8 mouse cellular contexts compared by ENCODE assay signal in the genomic region with DNA sequence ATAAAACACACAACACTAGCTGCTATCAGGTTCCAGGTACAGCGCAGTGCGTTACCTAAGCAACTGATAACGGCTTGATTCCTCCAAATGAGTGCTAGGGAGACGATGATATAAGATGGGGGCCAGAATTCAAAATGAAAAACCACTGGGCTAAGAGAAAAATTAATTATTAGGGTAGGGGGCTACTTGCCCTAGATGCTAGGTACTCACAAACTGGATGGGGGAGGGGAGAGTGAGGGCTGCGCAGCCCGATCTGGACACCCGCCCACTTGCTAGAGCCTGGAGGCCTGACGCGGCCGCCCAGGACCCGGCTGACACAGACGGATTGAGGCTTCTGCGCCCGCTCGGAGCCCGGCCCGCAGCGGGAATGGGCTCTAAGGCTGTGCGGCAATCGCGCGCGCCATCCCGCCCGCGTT. TPM values are rescaled to one million over a fixed set of nuclear protein-coding genes. Genes with fewer than 3 reads are reported as not detected.
A peak's percentile ranks its signal among the peaks of the same experiment; 100 is the strongest.
DNase-seq lines count a peak whose midpoint lies in the region; ATAC-seq and TF ChIP-seq lines count a peak whose summit lies in the region.

No protein-coding gene starts in this region.

- intact Hi-C loops in heart, postnatal 25 days (cut with DNase I): no loop called here

- DNase-seq in heart, postnatal 25 days (ENCODE audit: low spot score): no peak
- DNase-seq in liver, adult 2 months (ENCODE audit: extremely low read depth, low read depth, low spot score): peak; percentile 31
- DNase-seq in frontal cortex, postnatal 25 days (ENCODE audit: low spot score in 2 of 2): no peak

- peaks cover 9% of the 10 kb centered on the region for H3K36me3 ChIP-seq in heart, embryonic 13.5 days
- H3K36me3 ChIP-seq in C2C12 (ENCODE audit: control insufficient read depth, insufficient read depth): peaks cover 7% of the 10 kb centered on the region
- H3K36me3 ChIP-seq in forebrain, embryonic 15.5 days: no peaks in the 10 kb centered on the region
- H3K36me3 ChIP-seq in liver, adult 2 months (ENCODE audit: control insufficient read depth, insufficient read depth, low read length): no peaks in the 10 kb centered on the region
- no peaks in the 10 kb centered on the region for H3K36me3 ChIP-seq in neural tube, embryonic 15.5 days

- peak overlapping the region; percentile 95 for H3K4me2 ChIP-seq in heart, embryonic 13.5 days
- peak overlapping the region; percentile 90 for H3K4me2 ChIP-seq in forebrain, embryonic 15.5 days (replicated peaks)
- peak overlapping the region; percentile 90 for H3K4me2 ChIP-seq in neural tube, embryonic 15.5 days

- peak overlapping the region; percentile 84 for H3ac ChIP-seq in C2C12 (ENCODE audit: control insufficient read depth, insufficient read length, low read depth)

- H3K79me2 ChIP-seq in C2C12 (ENCODE audit: control insufficient read depth, insufficient read depth): peaks cover 86% of the 10 kb centered on the region
- H3K79me2 ChIP-seq in liver, adult 2 months (ENCODE audit: control insufficient read depth, insufficient read depth, low read length): peaks cover 16% of the 10 kb centered on the region; the same call in 1 of the 2 replicates

- no peak for TF ChIP-seq POLR2A in bone marrow, adult 2 months (IDR thresholded peaks at IDR 0.05; ENCODE audit: borderline replicate concordance, control insufficient read depth, low read depth, low read length)
- no peak for TF ChIP-seq POLR2A in liver, adult 2 months (IDR thresholded peaks at IDR 0.05; ENCODE audit: extremely low read depth, insufficient read depth, low read length)

- peaks cover 57% of the 10 kb centered on the region for H3K4me1 ChIP-seq in heart, embryonic 13.5 days
- H3K4me1 ChIP-seq in bone marrow, adult 2 months (ENCODE audit: control insufficient read depth, insufficient read depth, low read length): peaks cover 4% of the 10 kb centered on the region; the same call in 1 of the 2 replicates
- peaks cover 37% of the 10 kb centered on the region for H3K4me1 ChIP-seq in forebrain, embryonic 15.5 days
- H3K4me1 ChIP-seq in liver, adult 2 months (ENCODE audit: control insufficient read depth, insufficient read depth, low read length): peaks cover 3% of the 10 kb centered on the region; the same call in 1 of the 2 replicates
- H3K4me1 ChIP-seq in neural tube, embryonic 15.5 days: peaks cover 39% of the 10 kb centered on the region

- H3K4me3 ChIP-seq in heart, embryonic 13.5 days: peak overlapping the region; percentile 96
- peak overlapping the region; percentile 89 for H3K4me3 ChIP-seq in C2C12 (ENCODE audit: insufficient read depth, poor library complexity, severe bottlenecking)
- H3K4me3 ChIP-seq in bone marrow, adult 2 months (replicated peaks; ENCODE audit: control insufficient read depth, low read depth, low read length): peak overlapping the region; percentile 91
- peak overlapping the region; percentile 66 for H3K4me3 ChIP-seq in forebrain, embryonic 15.5 days
- H3K4me3 ChIP-seq in liver, adult 2 months (ENCODE audit: insufficient read depth, low read depth, low read length): peak overlapping the region; percentile 98
- peak overlapping the region; percentile 97 for H3K4me3 ChIP-seq in neural tube, embryonic 15.5 days (replicated peaks)

- WGBS in heart, embryonic 13.5 days: under 1% methylated on average over 18 of the region's 26 CpGs
- WGBS in bone marrow, adult 2 months: under 1% methylated on average over 26 of the region's 26 CpGs
- WGBS in forebrain, embryonic 15.5 days: under 1% methylated on average over 26 of the region's 26 CpGs
- WGBS in liver, adult 2 months: under 1% methylated on average over 26 of the region's 26 CpGs
- WGBS in neural tube, embryonic 15.5 days: under 1% methylated on average over 26 of the region's 26 CpGs

- H3K79me3 ChIP-seq in C2C12 (ENCODE audit: low read depth): peaks cover 56% of the 10 kb centered on the region

- peak; percentile 15; the same call in 1 of the 2 replicates for ATAC-seq in heart, embryonic 13.5 days (ENCODE audit: extremely low read depth, insufficient number of reproducible peaks, low FRiP score, low TSS enrichment)
- no peak for ATAC-seq in forebrain, embryonic 15.5 days (replicated peaks)
- peak; percentile 59; the same call in 1 of the 2 replicates for ATAC-seq in neural tube, embryonic 15.5 days (ENCODE audit: low FRiP score)

- H3K9me3 ChIP-seq in heart, embryonic 13.5 days: no peaks in the 10 kb centered on the region
- H3K9me3 ChIP-seq in forebrain, embryonic 15.5 days: no peaks in the 10 kb centered on the region
- H3K9me3 ChIP-seq in neural tube, embryonic 15.5 days (replicated peaks): no peaks in the 10 kb centered on the region

- H3K9ac ChIP-seq in heart, embryonic 13.5 days: peak overlapping the region; percentile 99
- H3K9ac ChIP-seq in forebrain, embryonic 15.5 days (replicated peaks): peak overlapping the region; percentile 99
- H3K9ac ChIP-seq in liver, adult 2 months (ENCODE audit: low read depth, low read length): peak overlapping the region; percentile 100
- peak overlapping the region; percentile 99 for H3K9ac ChIP-seq in neural tube, embryonic 15.5 days (replicated peaks)

- H3K27me3 ChIP-seq in heart, embryonic 13.5 days (replicated peaks): no peaks in the 10 kb centered on the region
- H3K27me3 ChIP-seq in C2C12 (ENCODE audit: control insufficient read depth, insufficient read depth, insufficient read length): no peaks in the 10 kb centered on the region
- no peaks in the 10 kb centered on the region for H3K27me3 ChIP-seq in forebrain, embryonic 15.5 days
- no peaks in the 10 kb centered on the region for H3K27me3 ChIP-seq in liver, adult 2 months (ENCODE audit: control insufficient read depth, insufficient read depth, low read length)
- no peaks in the 10 kb centered on the region for H3K27me3 ChIP-seq in neural tube, embryonic 15.5 days (replicated peaks)

- peak overlapping the region; percentile 100 for H3K27ac ChIP-seq in heart, embryonic 13.5 days (replicated peaks)
- peak overlapping the region; percentile 100 for H3K27ac ChIP-seq in bone marrow, adult 2 months (ENCODE audit: control insufficient read depth, insufficient read depth, low read depth, low read length, poor library complexity)
- peak overlapping the region; percentile 98 for H3K27ac ChIP-seq in forebrain, embryonic 15.5 days (replicated peaks)
- peak overlapping the region; percentile 96 for H3K27ac ChIP-seq in liver, adult 2 months (replicated peaks; ENCODE audit: insufficient read depth, low read depth, low read length)
- peak overlapping the region; percentile 98 for H3K27ac ChIP-seq in neural tube, embryonic 15.5 days (replicated peaks)

- no peak for TF ChIP-seq CTCF in C2C12 (IDR thresholded peaks at IDR 0.05; ENCODE audit: control insufficient read depth, insufficient read depth, insufficient read length)
- no peak for TF ChIP-seq CTCF in bone marrow, adult 2 months (IDR thresholded peaks at IDR 0.05; ENCODE audit: control insufficient read depth, insufficient read depth, low read length)
- TF ChIP-seq CTCF in liver, adult 2 months (IDR thresholded peaks at IDR 0.05; ENCODE audit: low read depth, low read length): no peak

RNA-seq across cellular contexts. Expression of a gene that starts 0.6 kb away (rescaled TPM):
- polyA plus RNA-seq in heart, embryonic 13.5 days (2015; fragmentation: Nextera tagmentation; extraction: Ambion mirVana): 11.8 and 13.2 TPM in 2 replicates
- 1 to 10 TPM; 6.7 to 7.8 TPM for total RNA-seq in heart, postnatal 25 days (2021)
- 6.5 TPM for polyA plus RNA-seq in C2C12 (2012; fragmentation: generic; extraction: Trizol)
- polyA plus RNA-seq in bone marrow, adult 2 months (2011; ENCODE audit: insufficient read depth, insufficient read length, low replicate concordance, missing spikeins): 5.5 and 7.8 TPM in 2 replicates
- 16.2 and 19.0 TPM in 2 replicates for polyA plus RNA-seq in forebrain, embryonic 15.5 days (2015; fragmentation: Nextera tagmentation; extraction: Ambion mirVana)
- total RNA-seq in liver, adult 2 months (2014; rRNA removed): 1.0 and 1.6 TPM in 2 replicates
- polyA plus RNA-seq in liver, adult 2 months (2012; rRNA removed): 1.7 and 2.3 TPM in 2 replicates
- 13.1 and 15.2 TPM in 2 replicates for polyA plus RNA-seq in neural tube, embryonic 15.5 days (2015; fragmentation: Nextera tagmentation; extraction: Ambion mirVana)

RNA-seq across cellular contexts. Expression of a gene that starts 1.3 kb away (rescaled TPM):
- polyA plus RNA-seq in heart, embryonic 13.5 days (2015; fragmentation: Nextera tagmentation; extraction: Ambion mirVana): 6.3 and 6.4 TPM in 2 replicates
- 1 to 10 TPM; 3.5 to 4.2 TPM for total RNA-seq in heart, postnatal 25 days (2021)
- 2.4 TPM for polyA plus RNA-seq in C2C12 (2012; fragmentation: generic; extraction: Trizol)
- polyA plus RNA-seq in bone marrow, adult 2 months (2011; ENCODE audit: insufficient read depth, insufficient read length, low replicate concordance, missing spikeins): 3.9 and 5.2 TPM in 2 replicates
- 4.5 TPM in 2 replicates for polyA plus RNA-seq in forebrain, embryonic 15.5 days (2015; fragmentation: Nextera tagmentation; extraction: Ambion mirVana)
- total RNA-seq in liver, adult 2 months (2014; rRNA removed): 2.1 and 2.2 TPM in 2 replicates
- polyA plus RNA-seq in liver, adult 2 months (2012; rRNA removed): 0.60 and 0.70 TPM in 2 replicates
- 3.3 and 4.4 TPM in 2 replicates for polyA plus RNA-seq in neural tube, embryonic 15.5 days (2015; fragmentation: Nextera tagmentation; extraction: Ambion mirVana)

RNA-seq across cellular contexts. Expression of a gene that starts 35.2 kb away (rescaled TPM):
- polyA plus RNA-seq in heart, embryonic 13.5 days (2015; fragmentation: Nextera tagmentation; extraction: Ambion mirVana): 15.1 and 15.5 TPM in 2 replicates
- total RNA-seq in heart, postnatal 25 days (2021): 1 to 10 TPM; 6.0 to 7.0 TPM
- 5.1 TPM for polyA plus RNA-seq in C2C12 (2012; fragmentation: generic; extraction: Trizol)
- 1.3 and 3.0 TPM in 2 replicates for polyA plus RNA-seq in bone marrow, adult 2 months (2011; ENCODE audit: insufficient read depth, insufficient read length, low replicate concordance, missing spikeins)
- polyA plus RNA-seq in forebrain, embryonic 15.5 days (2015; fragmentation: Nextera tagmentation; extraction: Ambion mirVana): 4.5 and 5.7 TPM in 2 replicates
- total RNA-seq in liver, adult 2 months (2014; rRNA removed): 3.3 and 3.8 TPM in 2 replicates
- 1.4 and 2.2 TPM in 2 replicates for polyA plus RNA-seq in liver, adult 2 months (2012; rRNA removed)
- polyA plus RNA-seq in neural tube, embryonic 15.5 days (2015; fragmentation: Nextera tagmentation; extraction: Ambion mirVana): 5.7 and 8.2 TPM in 2 replicates

RNA-seq across cellular contexts. Expression of a gene that starts 44.1 kb away (rescaled TPM):
- 4.0 and 4.4 TPM in 2 replicates for polyA plus RNA-seq in heart, embryonic 13.5 days (2015; fragmentation: Nextera tagmentation; extraction: Ambion mirVana)
- 1 to 10 TPM; 2.1 to 2.7 TPM for total RNA-seq in heart, postnatal 25 days (2021)
- polyA plus RNA-seq in C2C12 (2012; fragmentation: generic; extraction: Trizol): 0.04 TPM
- 1.2 and 4.3 TPM in 2 replicates for polyA plus RNA-seq in bone marrow, adult 2 months (2011; ENCODE audit: insufficient read depth, insufficient read length, low replicate concordance, missing spikeins)
- 7.3 and 7.4 TPM in 2 replicates for polyA plus RNA-seq in forebrain, embryonic 15.5 days (2015; fragmentation: Nextera tagmentation; extraction: Ambion mirVana)
- 1.1 and 1.2 TPM in 2 replicates for total RNA-seq in liver, adult 2 months (2014; rRNA removed)
- polyA plus RNA-seq in liver, adult 2 months (2012; rRNA removed): 0.12 and 0.17 TPM in 2 replicates
- 11.9 and 12.6 TPM in 2 replicates for polyA plus RNA-seq in neural tube, embryonic 15.5 days (2015; fragmentation: Nextera tagmentation; extraction: Ambion mirVana)

RNA-seq across cellular contexts. Expression of a gene that starts 48.5 kb away (rescaled TPM):
- 2.0 and 3.1 TPM in 2 replicates for polyA plus RNA-seq in heart, embryonic 13.5 days (2015; fragmentation: Nextera tagmentation; extraction: Ambion mirVana)
- total RNA-seq in heart, postnatal 25 days (2021): not detected
- polyA plus RNA-seq in C2C12 (2012; fragmentation: generic; extraction: Trizol): not detected
- not detected in 2 replicates for polyA plus RNA-seq in bone marrow, adult 2 months (2011; ENCODE audit: insufficient read depth, insufficient read length, low replicate concordance, missing spikeins)
- polyA plus RNA-seq in forebrain, embryonic 15.5 days (2015; fragmentation: Nextera tagmentation; extraction: Ambion mirVana): 1.2 TPM in 2 replicates
- total RNA-seq in liver, adult 2 months (2014; rRNA removed): under 0.01 TPM in 1 of 2 replicates, not detected in the other
- not detected in 2 replicates for polyA plus RNA-seq in liver, adult 2 months (2012; rRNA removed)
- 0.92 and 1.6 TPM in 2 replicates for polyA plus RNA-seq in neural tube, embryonic 15.5 days (2015; fragmentation: Nextera tagmentation; extraction: Ambion mirVana)
